Mouse (Mus musculus) midbrain, embryonic 13.5 days (tissue): ENCODE measurements around the gene Gse1. TPM values are rescaled to one million over a fixed set of nuclear protein-coding genes. Genes with fewer than 3 reads are reported as not detected.

Experiments
- ATAC-seq: fragments of 200-750 bp; cut with Nextera tagmentation; 2 replicates; pipeline ENCODE4 v1.8.0; 2017; ENCODE audit warnings: mild to moderate bottlenecking, moderate TSS enrichment, moderate library complexity
- H3K27ac ChIP-seq: fragments of 300-500 bp; sonication (generic); 2 replicates; pipeline ENCODE4 v1.5.1; 2015; ENCODE audit warnings: inconsistent platforms, mild to moderate bottlenecking, moderate library complexity
- H3K27me3 ChIP-seq: fragments of 300-500 bp; sonication (generic); 2 replicates; pipeline ENCODE4 v1.6.1; 2015; ENCODE audit warnings: mild to moderate bottlenecking, inconsistent platforms
- H3K36me3 ChIP-seq: fragments of 300-500 bp; sonication (generic); 2 replicates; pipeline ENCODE4 v1.6.1; 2015; ENCODE audit warnings: mild to moderate bottlenecking, inconsistent platforms
- H3K4me1 ChIP-seq: fragments of 300-500 bp; sonication (generic); replicated peaks from 2 replicates; pipeline ENCODE4 v1.6.1; 2015; ENCODE audit warnings: inconsistent platforms
- H3K4me2 ChIP-seq: fragments of 300-500 bp; sonication (generic); replicated peaks from 2 replicates; pipeline ENCODE4 v1.6.1; 2015; ENCODE audit warnings: moderate library complexity, mild to moderate bottlenecking, inconsistent platforms
- H3K4me3 ChIP-seq: fragments of 300-500 bp; sonication (generic); replicated peaks from 2 replicates; pipeline ENCODE4 v1.5.1; 2015; ENCODE audit warnings: mild to moderate bottlenecking, inconsistent platforms
- H3K9ac ChIP-seq: fragments of 300-500 bp; sonication (generic); replicated peaks from 2 replicates; pipeline ENCODE4 v1.6.1; 2015; ENCODE audit warnings: mild to moderate bottlenecking, inconsistent platforms
- H3K9me3 ChIP-seq: fragments of 300-500 bp; sonication (generic); 2 replicates; pipeline ENCODE4 v1.6.1; 2016; ENCODE audit warnings: mild to moderate bottlenecking, inconsistent platforms
- WGBS: fragments of 180-500 bp; shearing (Covaris S2); methylation state at CpG from one replicate; pipeline ENCODE4 v1.1.7; 2015; 5-methylcytosine and 5-hydroxymethylcytosine counted together
- polyA plus RNA-seq: library from polyadenylated mRNA; unstranded; fragments of >200 nt; fragmentation: Nextera tagmentation; extraction: Ambion mirVana; gene quantifications from 2 replicates; pipeline ENCODE4 v1.2.1, GENCODE M21; 2015

Gene Gse1
- polyA plus RNA-seq, 1 experiment from 2014 or later = 22.5 TPM

DNA sequence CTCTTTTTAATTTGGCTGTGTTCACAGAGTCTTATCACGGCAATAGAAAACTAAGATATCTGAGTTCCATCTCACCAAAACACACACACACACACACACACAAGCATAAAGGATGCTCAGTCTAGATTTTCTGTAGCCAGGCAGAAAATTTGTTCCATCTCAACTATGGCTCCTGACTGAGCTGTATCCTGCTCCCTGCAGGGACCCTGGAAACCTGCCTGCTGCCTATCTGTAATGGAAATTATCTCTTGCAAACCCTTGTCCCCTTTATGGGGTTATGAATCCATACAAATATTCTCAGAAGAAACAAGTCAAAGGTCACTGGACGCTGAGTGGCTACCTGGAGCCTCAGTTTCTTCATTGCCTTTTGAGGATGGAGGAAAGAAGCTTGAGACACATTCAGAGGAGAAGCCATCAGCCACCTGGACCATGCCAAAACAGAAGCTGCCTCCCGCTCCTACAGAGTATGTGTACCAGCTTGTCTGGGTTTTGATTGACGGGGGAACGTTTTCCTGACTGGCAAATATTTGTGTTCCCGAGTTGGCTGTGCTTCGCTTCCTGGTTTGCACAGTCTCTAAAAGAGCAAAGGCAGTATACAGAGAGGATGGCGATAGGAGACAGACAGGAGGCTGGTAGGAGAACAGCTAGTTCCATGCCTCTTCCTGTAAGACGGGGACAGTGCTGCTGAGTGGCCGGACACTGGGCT is 363.5 kb downstream of the Gse1 start:
- 82% methylated on average over 10 of the region's 10 CpGs for WGBS
- Histone ChIP-seq H3K36me3 (no peaks in the 10 kb centered on the region), H3K4me1 (peaks cover 29% of the 10 kb centered on the region)

DNA sequence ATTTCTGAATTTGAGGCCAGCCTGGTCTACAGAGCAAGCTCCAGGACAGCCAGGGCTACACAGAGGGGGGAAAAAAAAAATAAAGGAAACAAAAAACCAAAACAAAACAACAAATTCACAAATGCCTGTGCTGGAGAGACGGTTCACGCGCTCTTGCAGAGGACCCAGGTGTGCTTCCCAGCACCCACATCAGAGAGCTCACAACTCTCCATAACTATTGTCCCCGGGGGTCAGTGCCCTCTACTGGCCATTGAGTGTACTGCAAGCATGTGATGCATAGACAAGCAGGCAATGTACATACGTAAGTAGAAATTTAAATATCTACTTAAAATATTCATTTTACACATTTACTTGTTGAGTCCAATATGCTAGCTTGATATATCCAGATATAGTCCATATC is 366.3 kb downstream of the Gse1 start:
- Histone ChIP-seq H3K27ac (no peak overlapping the region), H3K4me2 (no peak overlapping the region), H3K9ac (no peak overlapping the region), H3K36me3 (no peaks in the 10 kb centered on the region), H3K9me3 (no peaks in the 10 kb centered on the region), H3K4me3 (no peak overlapping the region), H3K4me1 (peaks cover 23% of the 10 kb centered on the region), H3K27me3 (peaks cover 13% of the 10 kb centered on the region; the same call in 1 of the 2 replicates)
- WGBS = 89% methylated on average over 5 of the region's 5 CpGs
- no peak for ATAC-seq

More for the DNA sequence above, 363.5 kb downstream of the Gse1 start:
- Histone ChIP-seq H3K4me2 (no peak overlapping the region), H3K27me3 (0 out of 2 replicates have a peak, but pooled peaks cover 2% of the 10 kb centered on the region), H3K9me3 (no peaks in the 10 kb centered on the region), H3K9ac (no peak overlapping the region; the same call in 1 of the 2 replicates), H3K4me3 (no peak overlapping the region), H3K27ac (no peak overlapping the region)
- ATAC-seq = no peak

DNA sequence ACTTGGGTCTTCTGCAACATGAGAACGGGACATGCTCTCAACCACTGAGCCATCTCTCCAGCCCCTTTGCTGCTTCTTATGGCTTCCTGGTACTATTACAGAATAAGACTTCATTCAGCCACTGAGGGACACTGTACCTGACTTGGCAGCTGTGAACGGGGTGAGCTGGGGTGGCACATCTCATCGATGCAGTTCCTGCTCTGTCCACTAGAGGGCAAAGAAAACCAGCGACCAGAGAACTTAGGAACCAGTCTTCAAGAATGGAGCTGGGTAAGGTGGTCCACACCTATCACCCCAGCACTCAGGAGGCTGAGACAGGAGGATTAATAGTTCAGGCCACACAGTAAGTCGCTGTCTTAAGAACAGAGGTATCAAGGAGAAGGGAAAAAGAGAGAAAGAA is 367.7 kb downstream of the Gse1 start:
- H3K9ac ChIP-seq = no peak overlapping the region
- ATAC-seq = 0 out of 2 replicates have a peak, but pooled peaks have one; percentile 32
- H3K27ac ChIP-seq = no peak overlapping the region
- H3K36me3 ChIP-seq = no peaks in the 10 kb centered on the region
- 13% methylated on average over 5 of the region's 5 CpGs for WGBS
- peaks cover 13% of the 10 kb centered on the region; the same call in 1 of the 2 replicates for H3K27me3 ChIP-seq
- no peak overlapping the region for H3K4me3 ChIP-seq
- peaks cover 17% of the 10 kb centered on the region for H3K4me1 ChIP-seq
- H3K4me2 ChIP-seq = no peak overlapping the region
- H3K9me3 ChIP-seq = no peaks in the 10 kb centered on the region

DNA sequence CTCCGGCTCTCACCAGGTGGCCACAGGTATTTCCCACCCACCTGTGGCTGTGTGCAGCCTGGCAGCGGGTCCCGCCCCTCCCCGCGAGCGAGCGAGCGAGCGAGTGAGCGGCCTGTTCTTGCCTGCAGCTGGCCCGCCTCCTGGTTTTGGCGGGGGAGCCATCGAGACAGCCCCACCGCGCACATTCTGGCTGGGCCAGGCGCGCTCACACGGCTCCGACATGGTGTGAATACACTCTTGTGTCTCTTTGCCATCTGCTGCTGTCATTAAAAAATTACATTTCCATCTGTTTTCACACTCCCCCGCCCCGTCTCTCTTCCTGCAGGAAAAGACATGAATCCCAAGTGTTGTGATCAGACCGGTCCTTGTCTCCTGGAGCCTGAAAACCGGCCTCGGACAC is 370.3 kb downstream of the Gse1 start:
- Histone ChIP-seq H3K27me3 (peaks cover 13% of the 10 kb centered on the region; the same call in 1 of the 2 replicates), H3K27ac (no peak overlapping the region), H3K4me1 (peaks cover 17% of the 10 kb centered on the region), H3K9ac (no peak overlapping the region), H3K9me3 (no peaks in the 10 kb centered on the region), H3K36me3 (no peaks in the 10 kb centered on the region), H3K4me2 (no peak overlapping the region), H3K4me3 (no peak overlapping the region)
- no peak for ATAC-seq
- 33% methylated on average over 24 of the region's 24 CpGs for WGBS

DNA sequence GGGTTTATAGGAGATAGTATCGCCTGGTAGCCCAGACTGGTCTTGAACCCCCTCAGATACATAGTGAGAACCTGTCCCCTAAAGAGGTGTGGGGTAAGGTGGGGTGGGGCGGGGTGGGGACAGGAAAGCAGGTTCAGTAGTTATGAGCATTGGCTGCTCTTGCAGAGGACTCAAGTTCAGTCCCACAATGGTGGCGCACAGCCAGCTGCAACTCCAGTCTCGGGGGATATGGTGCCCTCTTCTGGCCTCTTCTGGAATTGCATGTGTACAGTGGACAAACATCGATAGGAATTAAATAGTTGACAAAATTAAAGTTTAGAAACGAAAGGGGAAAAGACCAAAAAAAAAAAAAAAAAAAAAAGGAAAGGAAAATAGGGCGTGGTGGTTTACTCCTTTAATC is 371.2 kb downstream of the Gse1 start:
- Histone ChIP-seq H3K9ac (no peak overlapping the region), H3K27me3 (peaks cover 13% of the 10 kb centered on the region; the same call in 1 of the 2 replicates), H3K36me3 (no peaks in the 10 kb centered on the region), H3K27ac (no peak overlapping the region), H3K4me2 (no peak overlapping the region), H3K4me3 (no peak overlapping the region), H3K4me1 (peaks cover 17% of the 10 kb centered on the region), H3K9me3 (no peaks in the 10 kb centered on the region)
- no peak for ATAC-seq
- 53% methylated on average over 7 of the region's 7 CpGs for WGBS

DNA sequence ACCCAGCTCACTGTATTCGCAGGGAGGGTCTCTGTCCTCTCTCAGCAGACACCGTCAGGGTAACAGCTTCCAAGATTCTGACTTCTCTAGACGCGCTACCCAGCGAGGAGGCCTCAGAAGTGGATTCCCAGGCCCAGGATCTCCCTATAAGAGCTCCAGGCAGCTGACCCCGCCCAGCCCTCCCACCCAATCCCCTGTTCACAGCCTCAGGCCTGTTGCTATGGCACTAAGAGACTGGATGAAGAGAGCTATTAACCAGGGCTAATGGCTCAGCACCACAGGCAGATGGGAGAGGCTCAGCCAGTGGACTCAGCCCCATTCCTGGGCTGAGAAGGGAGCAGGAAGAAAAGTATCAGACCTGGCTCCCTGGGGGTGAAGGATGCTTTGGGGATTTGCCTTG is 374.4 kb downstream of the Gse1 start:
- no peaks in the 10 kb centered on the region for H3K36me3 ChIP-seq
- H3K27me3 ChIP-seq = 0 out of 2 replicates have a peak, but pooled peaks cover 7% of the 10 kb centered on the region
- peaks cover 17% of the 10 kb centered on the region for H3K4me1 ChIP-seq
- ATAC-seq = peak; percentile 50; the same call in 1 of the 2 replicates
- 25% methylated on average over 6 of the region's 6 CpGs for WGBS
- no peaks in the 10 kb centered on the region for H3K9me3 ChIP-seq
- H3K27ac ChIP-seq = 0 out of 2 replicates have a peak overlapping the region, but pooled peaks have one; percentile 14
- no peak overlapping the region for H3K4me2 ChIP-seq
- H3K4me3 ChIP-seq = no peak overlapping the region
- no peak overlapping the region; the same call in 1 of the 2 replicates for H3K9ac ChIP-seq

DNA sequence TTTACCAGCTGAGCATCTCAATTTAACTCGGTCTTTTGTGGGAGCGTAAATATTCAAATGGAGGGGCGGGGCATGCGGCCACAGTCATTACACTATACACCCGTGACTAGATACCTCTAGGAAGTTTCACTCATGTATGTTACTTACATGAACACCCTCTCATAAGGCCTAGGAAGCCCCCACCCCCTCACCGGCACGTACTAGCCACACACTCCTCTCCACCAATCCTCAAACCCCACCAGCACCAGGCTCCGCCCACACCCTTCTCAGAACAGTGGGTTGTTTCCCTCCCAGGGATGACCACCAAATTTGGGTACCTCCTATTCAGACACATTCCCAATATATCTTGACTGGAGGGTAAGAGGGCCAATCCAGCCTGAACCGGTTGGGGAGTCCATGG is 379.2 kb downstream of the Gse1 start:
- H3K36me3 ChIP-seq = no peaks in the 10 kb centered on the region
- H3K9ac ChIP-seq = no peak overlapping the region
- no peak overlapping the region for H3K4me3 ChIP-seq
- peaks cover 6% of the 10 kb centered on the region for H3K4me1 ChIP-seq
- no peak overlapping the region for H3K4me2 ChIP-seq
- H3K27me3 ChIP-seq = peaks cover 5% of the 10 kb centered on the region; the same call in 1 of the 2 replicates
- H3K9me3 ChIP-seq = no peaks in the 10 kb centered on the region
- H3K27ac ChIP-seq = no peak overlapping the region
- ATAC-seq = peak; percentile 31; the same call in 1 of the 2 replicates
- 81% methylated on average over 9 of the region's 9 CpGs for WGBS

DNA sequence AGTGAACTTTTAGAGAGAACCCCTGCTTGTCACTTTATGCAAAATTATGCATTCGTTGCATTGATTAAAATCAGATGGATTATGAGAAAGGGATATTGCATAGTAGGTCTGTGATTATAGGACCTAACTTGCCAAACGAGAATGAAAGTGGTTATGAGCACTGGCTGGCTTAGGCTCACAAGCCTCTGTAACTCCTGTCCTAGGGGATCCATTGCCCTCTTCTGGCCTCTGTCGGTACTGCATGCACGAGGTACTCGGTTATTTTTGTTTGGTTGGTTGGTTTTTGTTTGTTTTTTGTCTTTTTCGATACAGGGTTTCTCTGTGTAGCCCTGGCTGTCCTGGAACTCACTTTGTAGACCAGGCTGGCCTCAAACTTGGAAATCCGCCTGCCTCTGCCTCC is 379.6 kb downstream of the Gse1 start:
- H3K27me3 ChIP-seq = peaks cover 5% of the 10 kb centered on the region; the same call in 1 of the 2 replicates
- ATAC-seq = peak; percentile 54
- 15% methylated on average over 7 of the region's 7 CpGs for WGBS

DNA sequence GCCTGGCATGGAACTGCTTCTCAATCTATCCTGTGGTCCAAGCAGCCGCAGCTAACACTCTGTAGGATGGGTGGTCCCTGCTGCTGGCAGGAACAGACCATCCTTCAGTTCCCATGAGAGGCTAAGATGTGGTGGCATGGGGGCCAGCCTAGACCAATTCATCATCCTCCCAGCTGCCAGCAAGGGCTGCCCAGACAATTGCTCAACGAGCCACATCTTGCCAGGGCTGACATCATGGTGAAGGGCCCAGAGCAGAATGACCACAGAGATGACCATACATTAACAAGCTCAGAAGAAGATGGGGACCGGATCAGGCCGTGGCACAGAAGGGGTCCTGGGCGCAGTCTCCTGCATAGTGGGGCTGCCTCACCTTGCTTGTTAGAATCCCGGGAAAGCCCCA is 382.6 kb downstream of the Gse1 start:
- Histone ChIP-seq H3K27ac (no peak overlapping the region), H3K9me3 (no peaks in the 10 kb centered on the region), H3K4me2 (no peak overlapping the region), H3K9ac (no peak overlapping the region), H3K4me1 (peaks cover 5% of the 10 kb centered on the region), H3K36me3 (no peaks in the 10 kb centered on the region), H3K27me3 (peaks cover 5% of the 10 kb centered on the region), H3K4me3 (no peak overlapping the region)
- 94% methylated on average over 6 of the region's 6 CpGs for WGBS
- ATAC-seq = no peak

More for the DNA sequence above, 379.6 kb downstream of the Gse1 start:
- Histone ChIP-seq H3K9me3 (no peaks in the 10 kb centered on the region), H3K4me3 (no peak overlapping the region), H3K4me2 (no peak overlapping the region), H3K27ac (no peak overlapping the region), H3K36me3 (no peaks in the 10 kb centered on the region), H3K9ac (no peak overlapping the region), H3K4me1 (peaks cover 2% of the 10 kb centered on the region)

DNA sequence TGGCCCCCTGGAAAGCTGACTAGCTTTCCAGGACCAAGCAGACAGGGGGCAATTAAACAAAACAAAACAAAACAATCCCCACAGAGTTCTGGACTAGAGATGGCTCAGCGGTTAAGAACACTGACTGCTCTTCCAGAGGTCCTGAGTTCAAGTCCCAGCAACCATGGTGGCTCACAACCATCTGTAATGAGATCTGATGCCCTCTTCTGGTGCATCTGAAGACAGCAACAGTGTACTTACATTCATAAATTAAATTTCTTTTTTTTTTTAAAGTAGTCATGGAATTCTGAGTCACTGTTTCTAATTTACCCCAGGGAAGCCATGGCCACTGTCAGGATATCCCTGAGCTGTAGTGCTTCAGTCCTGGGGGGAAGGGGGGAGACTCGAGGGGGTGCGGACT is 386.2 kb downstream of the Gse1 start:
- no peak for ATAC-seq
- H3K4me2 ChIP-seq = no peak overlapping the region
- no peak overlapping the region for H3K4me3 ChIP-seq
- peaks cover 36% of the 10 kb centered on the region for H3K4me1 ChIP-seq
- no peak overlapping the region for H3K27ac ChIP-seq
- H3K27me3 ChIP-seq = no peaks in the 10 kb centered on the region; the same call in 1 of the 2 replicates
- WGBS = 89% methylated on average over 3 of the region's 3 CpGs
- H3K9me3 ChIP-seq = no peaks in the 10 kb centered on the region
- H3K36me3 ChIP-seq = no peaks in the 10 kb centered on the region
- no peak overlapping the region for H3K9ac ChIP-seq

DNA sequence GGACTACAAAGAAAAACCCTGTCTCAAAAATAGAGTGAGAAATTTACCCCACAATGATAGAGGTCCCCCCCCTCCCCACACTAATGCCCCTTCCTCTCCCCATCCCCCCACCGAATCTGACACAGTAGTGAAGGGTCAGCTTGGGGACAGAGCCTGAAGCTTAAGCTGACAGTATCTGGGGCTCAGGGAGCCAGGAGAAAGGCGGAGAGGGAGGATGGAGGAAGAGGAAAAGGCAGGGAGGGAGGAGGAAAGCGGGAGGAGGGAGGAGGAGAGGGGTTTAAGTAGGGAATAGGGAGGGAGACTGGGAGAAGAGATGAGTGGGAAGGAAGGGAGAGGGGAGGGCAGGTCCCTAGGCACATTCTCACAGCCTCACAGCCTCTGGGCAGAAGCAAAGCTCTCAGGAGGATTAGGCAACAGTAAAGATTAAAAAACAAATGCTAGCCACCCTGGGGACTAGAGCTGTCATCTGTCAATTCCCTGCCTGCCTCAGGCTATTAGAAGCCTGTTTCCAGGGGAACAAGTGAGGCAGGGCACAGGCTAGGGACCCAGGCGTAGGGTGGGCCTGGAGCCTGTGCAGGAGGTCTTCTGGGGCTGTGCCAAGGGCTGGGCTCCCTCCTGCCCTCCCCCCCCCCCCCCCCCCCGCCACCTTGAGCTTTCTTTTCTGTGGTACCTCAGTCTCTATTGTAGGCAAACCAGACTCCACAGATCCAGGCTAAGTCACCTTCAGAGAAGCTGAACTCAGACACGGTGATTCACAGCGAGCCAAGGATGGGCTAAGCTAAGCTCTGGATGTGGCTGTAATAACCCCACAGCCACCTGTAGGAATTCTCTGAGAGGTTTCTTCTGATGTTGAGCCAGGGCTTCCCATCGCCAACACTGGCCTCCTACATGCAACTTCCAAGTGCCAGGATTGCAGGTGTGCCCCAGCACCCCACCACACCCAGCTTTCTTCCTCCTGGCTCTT is 388.7 kb downstream of the Gse1 start:
- Histone ChIP-seq H3K9ac (no peak overlapping the region; the same call in 1 of the 2 replicates), H3K9me3 (no peaks in the 10 kb centered on the region), H3K4me1 (peaks cover 52% of the 10 kb centered on the region), H3K27ac (peak overlapping the region; percentile 79), H3K4me3 (no peak overlapping the region), H3K36me3 (no peaks in the 10 kb centered on the region), H3K27me3 (no peaks in the 10 kb centered on the region; the same call in 1 of the 2 replicates), H3K4me2 (0 out of 2 replicates have a peak overlapping the region, but pooled peaks have one; percentile 1)
- peak; percentile 87 for ATAC-seq
- 10% methylated on average over 7 of the region's 8 CpGs for WGBS
